Mouse (Mus musculus): ENCODE data around the gene Pi16.

- TF ChIP-seq CTCF (IDR thresholded peaks at IDR 0.05; ENCODE audit: low read depth) (no peak), EP300 (optimal IDR thresholded peaks at IDR 0.05) (no peak)
These were observed 16.1 kb upstream of the Pi16 start for GRCm38 (mm10) chr17:29301421-29301820.
